In the genomic region with DNA sequence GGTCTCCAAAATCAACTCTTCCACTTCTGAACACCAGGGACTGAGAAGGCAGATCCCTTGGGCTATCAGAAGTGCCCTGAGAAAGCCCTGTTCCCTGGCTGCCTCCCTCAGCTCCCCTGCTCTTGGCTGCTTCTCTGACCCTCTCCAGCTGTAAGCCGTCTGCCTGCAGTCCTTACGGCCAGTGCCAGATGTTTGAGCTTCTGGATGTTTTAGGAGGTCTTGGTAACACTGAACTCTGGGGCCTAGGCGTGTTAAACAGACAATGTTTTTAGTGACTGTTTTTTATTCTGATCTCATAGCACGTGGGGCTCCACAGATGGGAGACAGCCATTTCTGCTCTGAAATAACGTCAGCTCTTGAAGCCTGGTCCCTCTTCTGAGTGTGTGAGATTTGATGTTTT, we compare ENCODE assay signal across 13 mouse cellular contexts. TPM values are rescaled to one million over a fixed set of nuclear protein-coding genes. Genes with fewer than 3 reads are reported as not detected.
DNase-seq lines count a peak whose midpoint lies in the region; ATAC-seq lines count a peak whose summit lies in the region.
"Had no signal": no experiment of that assay in that cellular context is flagged by ENCODE, and none has a peak within 500 bp of the region (broad histone marks: within the 10 kb centered on the region; RNA-seq: fewer than 3 reads in every experiment).

No protein-coding gene starts in this region.

- H3K4me3 ChIP-seq in kidney, embryonic 16.5 days (ENCODE audit: low read length), result no peak overlapping the region
- H3K4me3 ChIP-seq: erythroblast, embryonic 14.5 days; left cerebral cortex, adult 2 months; midbrain, embryonic 12.5 days had no signal

- no peak overlapping the region for H3K9ac ChIP-seq in kidney, embryonic 16.5 days (replicated peaks; ENCODE audit: low read length)
- H3K9ac ChIP-seq: hindbrain, embryonic 14.5 days; midbrain, embryonic 12.5 days had no signal

- peak; percentile 33 for DNase-seq in kidney, adult 11 months
- no peak for DNase-seq in kidney, adult 8-10 months
- peak; percentile 44 for DNase-seq in heart, adult 8-10 months (ENCODE audit: low spot score)
- peak; percentile 56 for DNase-seq in mesoderm, embryonic 11.5 days (ENCODE audit: low read depth, low spot score)
- no peak for DNase-seq in thymus, postnatal 4 days
- no peak for DNase-seq in B cell, adult 2 months
- no peak for DNase-seq in frontal cortex, postnatal 14 days (ENCODE audit: low spot score in 2 of 2)

- peaks cover 14% of the 10 kb centered on the region for H3K4me1 ChIP-seq in kidney, embryonic 16.5 days (ENCODE audit: insufficient read depth, low read length)
- H3K4me1 ChIP-seq: midbrain, embryonic 12.5 days had no signal

- no peak overlapping the region for H3K27ac ChIP-seq in kidney, embryonic 16.5 days (ENCODE audit: low read length)
- H3K27ac ChIP-seq: hindbrain, embryonic 14.5 days; left cerebral cortex, adult 2 months; midbrain, embryonic 12.5 days had no signal

- H3K27me3 ChIP-seq in kidney, embryonic 16.5 days (ENCODE audit: insufficient read depth, low read length), result no peaks in the 10 kb centered on the region
- H3K27me3 ChIP-seq: midbrain, embryonic 12.5 days had no signal

- peaks cover 4% of the 10 kb centered on the region; the same call in 1 of the 2 replicates for H3K9me3 ChIP-seq in kidney, embryonic 16.5 days (ENCODE audit: low read length)

- WGBS in kidney, embryonic 16.5 days, result 20% methylated on average over 5 of the region's 5 CpGs

- H3K4me2 ChIP-seq in kidney, embryonic 16.5 days (replicated peaks; ENCODE audit: low read depth, low read length), result no peak overlapping the region
- H3K4me2 ChIP-seq: hindbrain, embryonic 14.5 days; midbrain, embryonic 12.5 days had no signal

- peak; percentile 82 for ATAC-seq in kidney, embryonic 16.5 days (ENCODE audit: low FRiP score, low TSS enrichment)

- no peaks in the 10 kb centered on the region for H3K36me3 ChIP-seq in kidney, embryonic 16.5 days (ENCODE audit: insufficient read depth, low read length)
- H3K36me3 ChIP-seq: midbrain, embryonic 12.5 days had no signal

RNA-seq across cellular contexts. Expression of gene Colgalt2, which starts 18.0 kb away (rescaled TPM):
- 1 to 10 TPM; 2.6 to 3.2 (median 2.7) TPM for total RNA-seq in heart, adult 8-10 months (2022)
- 2.0 and 2.8 TPM in 2 replicates for polyA plus RNA-seq in kidney, embryonic 16.5 days (2015; fragmentation: Nextera tagmentation; extraction: Ambion mirVana)
- total RNA-seq: neutrophil, adult 5-6 weeks had no signal
- polyA plus RNA-seq: erythroblast, embryonic 14.5 days had no signal

RNA-seq across cellular contexts. Expression of gene Tsen15, which starts 31.1 kb away (rescaled TPM):
- 10 to 100 TPM; 17.3 to 23.2 (median 20.7) TPM for total RNA-seq in heart, adult 8-10 months (2022)
- 88.0 and 94.5 TPM in 2 replicates for polyA plus RNA-seq in kidney, embryonic 16.5 days (2015; fragmentation: Nextera tagmentation; extraction: Ambion mirVana)

Comparison
In these comparisons a context has a peak if more than half of its experiments do, and no peak if none do; other contexts are left out.
1. DNase-seq: peak in kidney, adult 11 months (single experiment), heart, adult 8-10 months (single experiment) and mesoderm, embryonic 11.5 days (single experiment); none in kidney, adult 8-10 months (0 of 2), thymus, postnatal 4 days (single experiment), B cell, adult 2 months (0 of 2) and frontal cortex, postnatal 14 days (0 of 2).